Mouse (Mus musculus): ENCODE results near the gene Zic5.
A peak's percentile ranks its signal among the peaks of the same experiment; 100 is the strongest.

- TF ChIP-seq POLR2A (IDR thresholded peaks at IDR 0.05; ENCODE audit: borderline replicate concordance, extremely low read depth, insufficient read depth, insufficient read length, poor library complexity, severe bottlenecking) (0 out of 2 replicates have a peak, but pooled peaks have one; percentile 16), CTCF (IDR thresholded peaks at IDR 0.05; ENCODE audit: borderline replicate concordance, extremely low read depth, insufficient read depth, insufficient read length) (no peak)
Measured at GRCm38 (mm10) chr14:122450496-122451382, 14.7 kb downstream of the Zic5 start, which contains the start of gene Gm5089.

All from brain, embryonic 14.5 days (tissue).